Mouse (Mus musculus) testis, adult 2 months (tissue): ENCODE results near the gene Actl11. TPM values are rescaled to one million over a fixed set of nuclear protein-coding genes. Genes with fewer than 3 reads are reported as not detected.

Experiments used
- H3K27ac ChIP-seq: fragments of 200-500 bp; 2 replicates; pipeline ENCODE4 v1.5.1; 2012; ENCODE audit warnings: low read depth, low read length; ENCODE audit not compliant: control insufficient read depth, insufficient read depth
- H3K27me3 ChIP-seq: fragments of 200-500 bp; 2 replicates; pipeline ENCODE4 v1.6.1; 2012; ENCODE audit warnings: mild to moderate bottlenecking, low read length, moderate library complexity; ENCODE audit not compliant: control insufficient read depth, insufficient read depth
- H3K36me3 ChIP-seq: fragments of 200-500 bp; 2 replicates; pipeline ENCODE4 v1.6.1; 2012; ENCODE audit warnings: mild to moderate bottlenecking, low read length; ENCODE audit not compliant: control insufficient read depth, insufficient read depth
- H3K4me1 ChIP-seq: fragments of 200-500 bp; 2 replicates; pipeline ENCODE4 v1.6.1; 2012; ENCODE audit warnings: low read length; ENCODE audit not compliant: control insufficient read depth, insufficient read depth
- H3K4me3 ChIP-seq: fragments of 200-500 bp; 2 replicates; pipeline ENCODE4 v1.5.1; 2012; ENCODE audit warnings: low read depth, mild to moderate bottlenecking, low read length, moderate library complexity, mixed read lengths; ENCODE audit not compliant: control insufficient read depth
- CTCF ChIP-seq: fragments of 200-500 bp; IDR thresholded peaks from 2 replicates; pipeline ENCODE4 v1.5.1; 2012; ENCODE audit warnings: low read depth, mild to moderate bottlenecking, inconsistent platforms, low read length, moderate library complexity; ENCODE audit not compliant: control insufficient read depth, insufficient read depth, insufficient replicate concordance
- POLR2A ChIP-seq: fragments of 200-500 bp; IDR thresholded peaks from 2 replicates; pipeline ENCODE4 v1.6.1; 2012; ENCODE audit warnings: low read depth, mild to moderate bottlenecking, inconsistent platforms, low read length, moderate library complexity; ENCODE audit not compliant: control insufficient read depth
- polyA plus RNA-seq: library from polyadenylated mRNA; depleted of rRNA; stranded (reverse); fragments of >200 nt; gene quantifications from 2 replicates; pipeline ENCODE4 v1.2.3, GENCODE M21; 2012; rRNA removed

Actl11 gene
- polyA plus RNA-seq, 1 experiment = 372 TPM

DNA sequence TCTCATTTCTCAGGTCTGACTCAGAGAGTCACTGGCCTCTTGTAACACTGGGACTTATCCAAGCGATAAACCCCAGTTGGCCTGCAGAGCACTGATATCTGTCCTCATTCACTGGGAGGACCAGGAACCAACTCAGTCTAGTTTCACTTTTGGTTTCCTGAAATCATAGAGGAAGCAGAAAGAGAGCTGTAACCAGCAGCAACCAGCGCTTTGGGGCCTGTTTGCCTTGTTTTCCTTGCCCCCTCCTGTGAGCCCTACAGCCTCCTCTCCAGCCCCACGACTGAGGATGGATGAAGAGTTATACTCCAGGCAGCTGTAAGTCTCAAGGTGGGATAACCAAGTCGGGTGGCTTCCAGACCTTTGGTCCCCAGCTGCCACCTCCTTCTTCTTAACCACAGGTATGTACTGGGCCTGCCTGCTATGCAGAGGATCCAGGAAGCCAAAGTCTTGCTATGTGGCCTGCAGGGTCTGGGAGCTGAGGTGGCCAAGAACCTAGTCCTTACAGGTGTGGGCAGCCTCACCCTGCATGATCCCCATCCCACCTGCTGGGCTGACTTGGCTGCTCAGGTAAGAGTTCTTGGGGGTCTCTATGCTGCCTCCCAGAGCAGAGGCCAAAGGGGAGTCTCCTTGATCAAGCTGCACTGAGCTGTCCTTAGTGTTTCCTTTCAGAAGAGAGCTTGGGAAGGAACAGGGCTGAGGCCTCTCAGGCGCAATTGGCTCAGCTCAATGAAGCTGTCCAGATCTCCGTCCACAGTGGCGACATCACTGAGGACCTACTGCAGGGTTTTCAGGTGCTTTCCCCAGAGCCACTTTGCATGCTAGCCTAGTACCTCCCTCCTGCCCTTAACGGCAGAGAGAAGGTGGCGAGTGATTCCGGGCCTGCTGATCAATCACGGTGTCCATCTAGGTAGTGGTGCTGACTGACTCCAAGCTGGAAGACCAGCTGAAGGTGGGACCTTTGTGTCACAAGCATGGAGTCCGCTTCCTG lies 47.4 kb downstream of the Actl11 start, which contains the start of gene Uba7:
Uba7 (plus strand) TSS at position 107 of the 988 bp plus-strand sequence.
- H3K4me1 ChIP-seq = 0 out of 2 replicates have a peak, but pooled peaks cover 2% of the 10 kb centered on the region
- TF ChIP-seq POLR2A (no peak), CTCF (no peak)
- H3K27me3 ChIP-seq = no peaks in the 10 kb centered on the region
- no peaks in the 10 kb centered on the region for H3K36me3 ChIP-seq
- H3K27ac ChIP-seq = peak within 1 kb of the TSS; percentile 68
- peak within 1 kb of the TSS; percentile 17; the same call in 1 of the 2 replicates for H3K4me3 ChIP-seq

DNA sequence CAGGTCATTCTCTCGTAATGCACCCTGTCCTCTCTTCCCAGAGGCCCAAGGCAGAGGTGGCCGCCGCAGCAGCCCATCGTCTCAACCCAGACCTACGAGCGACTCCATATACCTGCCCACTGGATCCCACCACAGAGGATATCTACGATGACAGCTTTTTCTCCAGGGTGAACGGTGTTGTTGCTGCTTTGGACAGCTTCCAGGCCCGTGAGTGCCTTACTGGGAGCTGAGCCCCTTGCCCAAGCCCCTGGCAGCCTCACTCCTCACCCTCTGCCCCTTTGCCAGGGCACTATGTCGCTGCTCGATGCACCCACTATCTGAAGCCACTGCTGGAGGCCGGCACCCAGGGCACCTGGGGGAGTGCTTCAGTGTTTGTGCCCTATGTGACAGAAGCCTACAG lies 50.5 kb downstream of the Actl11 start:
- Histone ChIP-seq H3K27me3 (no peaks in the 10 kb centered on the region), H3K4me3 (no peak overlapping the region), H3K4me1 (peaks cover 2% of the 10 kb centered on the region; the same call in 1 of the 2 replicates), H3K27ac (no peak overlapping the region), H3K36me3 (no peaks in the 10 kb centered on the region)
- no peak for TF ChIP-seq POLR2A
- no peak for TF ChIP-seq CTCF

Other genes starting within 250 kb of the Actl11 start
- gene Gnat1, start 248.8 kb upstream of the Actl11 start, polyA plus RNA-seq = 0.05 and 0.12 TPM in 2 replicates
- gene Sema3f, start 218.0 kb upstream of the Actl11 start, polyA plus RNA-seq = 9.9 and 12.0 TPM in 2 replicates
- gene Rbm5, start 157.5 kb upstream of the Actl11 start, polyA plus RNA-seq = 52.0 and 57.8 TPM in 2 replicates
- gene Rbm6, start 55.2 kb upstream of the Actl11 start, polyA plus RNA-seq = 26.8 and 28.1 TPM in 2 replicates
- 14.1 and 14.9 TPM in 2 replicates for gene Mon1a, start 40.3 kb upstream of the Actl11 start, polyA plus RNA-seq
- gene Mst1r, start 21.6 kb upstream of the Actl11 start, polyA plus RNA-seq = 4.3 and 4.6 TPM in 2 replicates
- 6.5 and 6.6 TPM in 2 replicates for gene Camkv, start 7.2 kb downstream of the Actl11 start, polyA plus RNA-seq
- gene Traip, start 21.7 kb downstream of the Actl11 start, polyA plus RNA-seq = 3.4 and 4.1 TPM in 2 replicates
- gene Uba7, start 47.0 kb downstream of the Actl11 start, polyA plus RNA-seq = 2.0 and 3.5 TPM in 2 replicates
- not detected in 2 replicates for gene Gm20661, start 54.6 kb downstream of the Actl11 start, polyA plus RNA-seq
- 0.57 and 1.2 TPM in 2 replicates for gene Inka1, start 57.4 kb downstream of the Actl11 start, polyA plus RNA-seq
- 387 and 461 TPM in 2 replicates for gene Cdhr4, start 64.0 kb downstream of the Actl11 start, polyA plus RNA-seq
- 282 and 285 TPM in 2 replicates for gene Gm20662, start 67.9 kb downstream of the Actl11 start, polyA plus RNA-seq
- gene Ip6k1, start 74.0 kb downstream of the Actl11 start, polyA plus RNA-seq = 247 and 280 TPM in 2 replicates
- 21.5 and 21.6 TPM in 2 replicates for gene Gmppb, start 120.8 kb downstream of the Actl11 start, polyA plus RNA-seq
- 1.3 and 1.4 TPM in 2 replicates for gene Amigo3, start 124.7 kb downstream of the Actl11 start, polyA plus RNA-seq
- 0.59 and 0.90 TPM in 2 replicates for gene Mst1, start 152.0 kb downstream of the Actl11 start, polyA plus RNA-seq
- 82.8 and 86.7 TPM in 2 replicates for gene Rnf123, start 154.9 kb downstream of the Actl11 start, polyA plus RNA-seq
- gene Apeh, start 166.1 kb downstream of the Actl11 start, polyA plus RNA-seq = 19.2 and 21.2 TPM in 2 replicates